Mouse (Mus musculus) heart, embryonic 12.5 days (tissue): Measurements from ENCODE around the gene Prkag2. TPM values are rescaled to one million over a fixed set of nuclear protein-coding genes. Genes with fewer than 3 reads are reported as not detected.
A peak's percentile ranks its signal among the peaks of the same experiment; 100 is the strongest.

ENCODE experiments used
- ATAC-seq: fragments of 200-750 bp; cut with Nextera tagmentation; 2 replicates; pipeline ENCODE4 v1.8.0; 2017; ENCODE audit warnings: moderate TSS enrichment, moderate library complexity; ENCODE audit not compliant: insufficient number of reproducible peaks, low FRiP score
- H3K27ac ChIP-seq: fragments of 300-500 bp; sonication (generic); 2 replicates; pipeline ENCODE4 v1.5.1; 2016; ENCODE audit warnings: mild to moderate bottlenecking, moderate library complexity; ENCODE audit not compliant: poor library complexity, severe bottlenecking
- H3K27me3 ChIP-seq: fragments of 300-500 bp; sonication (generic); replicated peaks from 2 replicates; pipeline ENCODE4 v1.6.1; 2016; ENCODE audit warnings: mild to moderate bottlenecking, moderate library complexity
- H3K36me3 ChIP-seq: fragments of 300-500 bp; sonication (generic); 2 replicates; pipeline ENCODE4 v1.6.1; 2016; ENCODE audit warnings: mild to moderate bottlenecking, moderate library complexity
- H3K4me1 ChIP-seq: fragments of 300-500 bp; sonication (generic); replicated peaks from 2 replicates; pipeline ENCODE4 v1.6.1; 2016; ENCODE audit warnings: mild to moderate bottlenecking
- H3K4me2 ChIP-seq: fragments of 300-500 bp; sonication (generic); 2 replicates; pipeline ENCODE4 v1.6.1; 2016; ENCODE audit warnings: mild to moderate bottlenecking, moderate library complexity
- H3K4me3 ChIP-seq: fragments of 300-500 bp; sonication (generic); 2 replicates; pipeline ENCODE4 v1.5.1; 2016; ENCODE audit warnings: mild to moderate bottlenecking
- H3K9ac ChIP-seq: fragments of 300-500 bp; sonication (generic); 2 replicates; pipeline ENCODE4 v1.6.1; 2016; ENCODE audit warnings: mild to moderate bottlenecking, moderate library complexity
- H3K9me3 ChIP-seq: fragments of 300-500 bp; sonication (generic); replicated peaks from 2 replicates; pipeline ENCODE4 v1.6.1; 2016; ENCODE audit warnings: mild to moderate bottlenecking, moderate library complexity
- WGBS: fragments of 180-500 bp; shearing (Covaris S2); methylation state at CpG from one replicate; pipeline ENCODE4 v1.1.7; 2016; 5-methylcytosine and 5-hydroxymethylcytosine counted together
- polyA plus RNA-seq: library from polyadenylated mRNA; unstranded; fragments of >200 nt; fragmentation: Nextera tagmentation; extraction: Ambion mirVana; gene quantifications from 2 replicates; pipeline ENCODE4 v1.2.1, GENCODE M21; 2016

Gene Prkag2
- polyA plus RNA-seq, 1 experiment from 2014 or later, result 105 TPM

- H3K9ac ChIP-seq, result no peak overlapping the region
- no peak overlapping the region for H3K4me3 ChIP-seq
- no peaks in the 10 kb centered on the region for H3K9me3 ChIP-seq
- peaks cover 13% of the 10 kb centered on the region; the same call in 1 of the 2 replicates for H3K4me1 ChIP-seq
- no peak overlapping the region for H3K4me2 ChIP-seq
- WGBS, result 73% methylated on average over 3 of the region's 3 CpGs
- no peaks in the 10 kb centered on the region for H3K36me3 ChIP-seq
- H3K27ac ChIP-seq, result no peak overlapping the region
- H3K27me3 ChIP-seq, result no peaks in the 10 kb centered on the region
- ATAC-seq, result no peak
Observed at GRCm38 (mm10) chr5:25046762-25047161, 53.7 kb downstream of the Prkag2 start.

GRCm38 (mm10) chr5:25044007-25044406 lies 56.4 kb downstream of the Prkag2 start:
- no peaks in the 10 kb centered on the region for H3K36me3 ChIP-seq

GRCm38 (mm10) chr5:25041947-25042346 lies 58.5 kb downstream of the Prkag2 start:
- no peak for ATAC-seq
- Histone ChIP-seq H3K4me3 (no peak overlapping the region), H3K4me1 (peaks cover 25% of the 10 kb centered on the region), H3K4me2 (no peak overlapping the region), H3K27ac (no peak overlapping the region), H3K36me3 (no peaks in the 10 kb centered on the region), H3K27me3 (no peaks in the 10 kb centered on the region), H3K9ac (no peak overlapping the region), H3K9me3 (no peaks in the 10 kb centered on the region)
- WGBS, result 97% methylated on average over 1 of the region's 1 CpGs

More at GRCm38 (mm10) chr5:25044007-25044406, 56.4 kb downstream of the Prkag2 start:
- Histone ChIP-seq H3K9me3 (no peaks in the 10 kb centered on the region), H3K9ac (no peak overlapping the region), H3K4me2 (no peak overlapping the region), H3K27me3 (no peaks in the 10 kb centered on the region), H3K4me3 (no peak overlapping the region), H3K4me1 (peaks cover 19% of the 10 kb centered on the region), H3K27ac (no peak overlapping the region)
- WGBS, result 83% methylated on average over 2 of the region's 2 CpGs
- ATAC-seq, result no peak

GRCm38 (mm10) chr5:25041307-25041706 lies 59.1 kb downstream of the Prkag2 start:
- no peak overlapping the region for H3K4me2 ChIP-seq
- H3K9me3 ChIP-seq, result no peaks in the 10 kb centered on the region
- no peak for ATAC-seq
- H3K4me1 ChIP-seq, result peaks cover 25% of the 10 kb centered on the region
- 28% methylated on average over 5 of the region's 5 CpGs for WGBS
- H3K4me3 ChIP-seq, result no peak overlapping the region
- no peak overlapping the region for H3K9ac ChIP-seq
- no peak overlapping the region for H3K27ac ChIP-seq
- H3K27me3 ChIP-seq, result no peaks in the 10 kb centered on the region
- H3K36me3 ChIP-seq, result no peaks in the 10 kb centered on the region

GRCm38 (mm10) chr5:25040903-25041302 lies 59.5 kb downstream of the Prkag2 start:
- 21% methylated on average over 7 of the region's 7 CpGs for WGBS

GRCm38 (mm10) chr5:25038827-25039226 lies 61.6 kb downstream of the Prkag2 start:
- Histone ChIP-seq H3K4me3 (no peak overlapping the region), H3K36me3 (no peaks in the 10 kb centered on the region), H3K9me3 (no peaks in the 10 kb centered on the region), H3K4me1 (peaks cover 25% of the 10 kb centered on the region), H3K27me3 (no peaks in the 10 kb centered on the region), H3K4me2 (no peak overlapping the region), H3K27ac (no peak overlapping the region), H3K9ac (no peak overlapping the region)
- WGBS, result 93% methylated on average over 2 of the region's 2 CpGs
- no peak for ATAC-seq

More at GRCm38 (mm10) chr5:25040903-25041302, 59.5 kb downstream of the Prkag2 start:
- no peak overlapping the region for H3K4me2 ChIP-seq
- no peak overlapping the region for H3K4me3 ChIP-seq
- H3K36me3 ChIP-seq, result no peaks in the 10 kb centered on the region
- no peak for ATAC-seq
- H3K4me1 ChIP-seq, result peaks cover 25% of the 10 kb centered on the region
- H3K27me3 ChIP-seq, result no peaks in the 10 kb centered on the region
- H3K9me3 ChIP-seq, result no peaks in the 10 kb centered on the region
- no peak overlapping the region for H3K9ac ChIP-seq
- no peak overlapping the region for H3K27ac ChIP-seq

- no peak overlapping the region for H3K4me3 ChIP-seq
- H3K27me3 ChIP-seq, result no peaks in the 10 kb centered on the region
- no peak for ATAC-seq
- H3K27ac ChIP-seq, result no peak overlapping the region
- no peak overlapping the region for H3K4me2 ChIP-seq
- 85% methylated on average over 3 of the region's 3 CpGs for WGBS
- H3K4me1 ChIP-seq, result peaks cover 25% of the 10 kb centered on the region
- no peak overlapping the region for H3K9ac ChIP-seq
- H3K36me3 ChIP-seq, result no peaks in the 10 kb centered on the region
- H3K9me3 ChIP-seq, result no peaks in the 10 kb centered on the region
Observed at GRCm38 (mm10) chr5:25035391-25035790, 65.1 kb downstream of the Prkag2 start.

GRCm38 (mm10) chr5:25031456-25031856 lies 69.0 kb downstream of the Prkag2 start:
- no peak overlapping the region for H3K4me3 ChIP-seq
- H3K4me2 ChIP-seq, result no peak overlapping the region
- H3K4me1 ChIP-seq, result peaks cover 36% of the 10 kb centered on the region
- peak overlapping the region; percentile 93 for H3K27ac ChIP-seq
- 0 out of 2 replicates have a peak overlapping the region, but pooled peaks have one; percentile 2 for H3K9ac ChIP-seq
- no peaks in the 10 kb centered on the region for H3K27me3 ChIP-seq
- H3K36me3 ChIP-seq, result no peaks in the 10 kb centered on the region
- WGBS, result 50% methylated on average over 4 of the region's 4 CpGs
- H3K9me3 ChIP-seq, result no peaks in the 10 kb centered on the region
- ATAC-seq, result peak; percentile 13; the same call in 1 of the 2 replicates

- no peaks in the 10 kb centered on the region for H3K36me3 ChIP-seq
- no peaks in the 10 kb centered on the region for H3K9me3 ChIP-seq
- H3K4me3 ChIP-seq, result no peak overlapping the region
- no peaks in the 10 kb centered on the region for H3K27me3 ChIP-seq
- H3K4me2 ChIP-seq, result no peak overlapping the region
- H3K27ac ChIP-seq, result peak overlapping the region; percentile 93
- 82% methylated on average over 11 of the region's 11 CpGs for WGBS
- ATAC-seq, result no peak
- peaks cover 40% of the 10 kb centered on the region for H3K4me1 ChIP-seq
- H3K9ac ChIP-seq, result no peak overlapping the region
Observed at GRCm38 (mm10) chr5:25031037-25031436, 69.4 kb downstream of the Prkag2 start.

- Histone ChIP-seq H3K27ac (peak overlapping the region; percentile 93), H3K9ac (no peak overlapping the region), H3K27me3 (no peaks in the 10 kb centered on the region), H3K4me3 (no peak overlapping the region), H3K9me3 (no peaks in the 10 kb centered on the region), H3K4me2 (peak overlapping the region; percentile 6; the same call in 1 of the 2 replicates), H3K36me3 (no peaks in the 10 kb centered on the region), H3K4me1 (peaks cover 48% of the 10 kb centered on the region)
- ATAC-seq, result peak; percentile 78
- WGBS, result 5% methylated on average over 3 of the region's 3 CpGs
Observed at GRCm38 (mm10) chr5:25030276-25030681, 70.2 kb downstream of the Prkag2 start.

GRCm38 (mm10) chr5:25027673-25028072 lies 72.8 kb downstream of the Prkag2 start:
- Histone ChIP-seq H3K27ac (no peak overlapping the region), H3K4me3 (no peak overlapping the region), H3K9ac (no peak overlapping the region), H3K9me3 (no peaks in the 10 kb centered on the region), H3K27me3 (no peaks in the 10 kb centered on the region), H3K4me2 (no peak overlapping the region), H3K4me1 (peaks cover 58% of the 10 kb centered on the region), H3K36me3 (no peaks in the 10 kb centered on the region)
- ATAC-seq, result no peak
- WGBS, result 83% methylated on average over 4 of the region's 4 CpGs
